Mouse (Mus musculus): Measurements from ENCODE around the gene Aip. TPM values are rescaled to one million over a fixed set of nuclear protein-coding genes. Genes with fewer than 3 reads are reported as not detected.

Gene Aip
- polyA plus RNA-seq (2017; shearing (Covaris generic)): 150 TPM

DNA sequence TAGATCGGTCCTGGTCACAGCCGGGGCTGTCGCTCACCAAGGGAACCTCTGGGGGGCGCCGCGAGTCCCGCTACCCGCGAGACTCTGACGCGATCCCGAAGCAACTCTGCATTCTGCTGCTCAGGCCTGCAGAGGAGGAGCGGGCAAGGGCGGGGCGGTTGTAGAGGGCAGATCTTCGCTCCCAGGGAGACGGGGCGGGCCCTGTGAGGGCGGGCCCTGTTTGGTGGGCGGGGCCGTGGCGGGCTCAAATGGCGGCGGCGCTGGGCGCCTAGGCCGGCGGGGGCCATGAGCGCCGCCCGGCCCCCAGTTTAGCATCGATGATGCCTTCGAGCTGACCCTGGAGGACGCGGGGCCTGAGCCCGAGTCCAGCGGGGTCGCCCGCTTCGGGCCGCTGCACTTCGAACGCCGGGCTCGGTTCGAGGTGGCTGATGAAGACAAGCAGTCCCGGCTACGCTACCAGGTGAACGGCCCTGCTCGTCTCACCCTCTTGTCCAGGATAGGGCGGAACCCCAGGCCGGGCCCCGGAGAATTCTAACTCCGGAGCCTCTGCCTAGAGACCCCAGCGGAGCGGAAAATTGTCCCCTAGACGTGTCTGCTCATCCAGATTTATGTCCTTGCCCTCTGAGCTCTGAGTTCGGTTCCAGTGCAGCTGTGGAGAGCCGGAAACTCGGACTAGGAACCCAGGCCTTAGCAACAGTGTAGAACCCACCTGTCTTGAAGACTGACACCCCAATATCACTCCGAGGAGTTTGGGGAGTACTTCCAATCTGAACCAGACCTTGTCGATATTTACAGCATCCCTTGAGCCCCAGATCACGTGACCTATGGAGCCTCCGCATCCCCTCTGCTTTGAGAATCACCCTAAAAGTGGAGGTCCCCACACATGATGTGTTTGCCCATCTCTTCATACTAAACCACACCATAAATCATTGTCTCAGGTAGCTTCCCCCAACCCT lies at the start of gene Aip:
Gene Aip, minus strand, starts transcription at position 118 of the 956 bp plus-strand sequence.

GRCm38 (mm10) chr19:4162646-4163542 lies 37.2 kb upstream of the Aip start, which contains the start of gene Rps6kb2:
TSS of gene Rps6kb2 (minus strand) at chr19:4163354.

DNA sequence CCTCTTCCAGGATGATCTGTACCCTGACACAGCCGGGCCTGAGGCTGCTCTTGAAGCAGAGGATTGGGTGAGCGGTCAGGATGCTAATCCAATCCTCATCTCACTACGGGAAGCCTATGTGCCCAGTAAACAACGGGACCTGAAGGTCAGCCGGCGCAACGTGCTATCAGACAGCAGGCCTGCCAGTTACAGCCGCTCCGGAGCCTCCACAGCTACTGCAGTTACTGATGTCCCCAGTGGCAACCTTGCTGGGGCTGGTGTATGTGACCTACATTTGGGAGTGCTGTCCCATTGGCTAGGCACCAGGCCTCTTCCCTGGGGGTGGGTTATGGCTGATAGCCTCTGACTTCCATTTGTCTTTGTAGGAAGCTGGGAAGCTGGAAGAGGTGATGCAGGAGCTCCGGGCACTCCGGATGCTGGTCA lies 27.6 kb upstream of the Aip start, which contains the start of gene Ptprcap:
Gene Ptprcap, plus strand, starts transcription at position 373 of the 423 bp plus-strand sequence.

GRCm38 (mm10) chr19:4148491-4148806 lies 22.8 kb upstream of the Aip start, which contains the start of gene Coro1b:
TSS of gene Coro1b (plus strand) at chr19:4148619.

GRCm38 (mm10) chr19:4143759-4144268 lies 18.2 kb upstream of the Aip start, which contains the start of gene Cabp4:
TSS of gene Cabp4 (minus strand) at chr19:4144033.

DNA sequence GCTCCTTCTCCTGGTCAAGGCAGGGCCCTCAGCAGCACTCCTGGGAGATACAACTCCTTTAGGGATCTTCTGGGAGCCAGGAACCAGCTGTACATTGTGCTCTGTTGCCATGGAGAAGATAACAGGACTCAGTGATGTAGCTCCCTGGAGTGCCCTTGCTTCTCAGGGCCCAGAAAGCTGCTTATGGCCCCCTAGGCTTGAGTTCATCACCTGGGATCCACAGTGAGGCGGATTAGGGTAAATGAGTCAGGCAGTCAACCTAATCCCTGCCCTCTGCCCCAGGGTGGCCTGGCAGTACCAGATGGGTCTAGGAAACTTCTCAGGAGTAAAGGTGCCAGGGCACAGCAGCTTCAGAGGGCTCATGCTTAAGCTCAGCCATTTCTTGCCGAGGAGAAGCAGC lies 13.8 kb upstream of the Aip start, which contains the start of gene Gpr152:
Gene Gpr152, plus strand, starts transcription at position 342 of the 400 bp plus-strand sequence.

DNA sequence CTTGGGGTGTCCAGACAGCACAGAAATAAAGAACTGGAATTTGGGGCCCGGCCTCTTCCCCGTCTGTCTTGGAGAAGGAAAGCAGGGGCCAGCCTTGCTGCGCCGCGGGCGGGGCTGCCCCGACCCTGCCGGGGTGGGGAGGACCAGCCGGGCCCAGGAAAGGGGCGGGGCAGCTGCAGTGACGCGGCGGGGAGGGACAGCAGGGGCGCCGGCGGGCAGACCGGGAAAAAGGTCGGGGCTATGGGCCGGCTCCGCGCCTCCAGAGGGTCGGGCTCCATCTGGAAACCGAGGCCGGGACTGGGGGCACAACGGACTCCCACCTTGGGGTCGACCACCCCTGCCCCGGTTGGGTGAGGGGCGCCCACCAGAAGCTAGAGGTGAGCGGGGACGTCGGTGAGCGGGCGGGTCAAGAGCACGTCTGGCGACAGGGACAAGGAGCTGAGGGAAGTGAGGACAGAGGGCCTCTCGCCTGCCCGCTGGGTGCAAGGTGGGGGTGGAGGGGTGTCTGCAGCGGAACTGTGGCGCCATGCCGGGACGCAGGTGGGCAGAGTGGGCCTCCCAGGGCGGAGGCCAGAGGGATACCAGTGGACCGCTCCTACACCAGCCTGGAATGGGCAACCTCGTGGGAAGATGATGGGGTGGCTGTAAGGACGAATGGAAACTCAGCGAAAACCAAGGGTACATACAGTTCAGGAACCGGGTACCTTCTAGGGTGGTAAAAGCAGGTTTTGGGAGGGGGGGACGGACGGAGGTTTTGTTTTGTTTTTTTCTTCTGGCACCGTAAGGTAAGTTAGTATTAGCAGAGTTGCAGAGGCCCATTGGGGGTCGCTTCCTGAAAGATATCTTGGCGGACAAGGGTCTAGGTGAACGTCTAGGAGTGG lies 25.6 kb downstream of the Aip start, which contains the start of gene Pitpnm1:
Gene Pitpnm1, plus strand, starts transcription at position 162 of the 881 bp plus-strand sequence.

DNA sequence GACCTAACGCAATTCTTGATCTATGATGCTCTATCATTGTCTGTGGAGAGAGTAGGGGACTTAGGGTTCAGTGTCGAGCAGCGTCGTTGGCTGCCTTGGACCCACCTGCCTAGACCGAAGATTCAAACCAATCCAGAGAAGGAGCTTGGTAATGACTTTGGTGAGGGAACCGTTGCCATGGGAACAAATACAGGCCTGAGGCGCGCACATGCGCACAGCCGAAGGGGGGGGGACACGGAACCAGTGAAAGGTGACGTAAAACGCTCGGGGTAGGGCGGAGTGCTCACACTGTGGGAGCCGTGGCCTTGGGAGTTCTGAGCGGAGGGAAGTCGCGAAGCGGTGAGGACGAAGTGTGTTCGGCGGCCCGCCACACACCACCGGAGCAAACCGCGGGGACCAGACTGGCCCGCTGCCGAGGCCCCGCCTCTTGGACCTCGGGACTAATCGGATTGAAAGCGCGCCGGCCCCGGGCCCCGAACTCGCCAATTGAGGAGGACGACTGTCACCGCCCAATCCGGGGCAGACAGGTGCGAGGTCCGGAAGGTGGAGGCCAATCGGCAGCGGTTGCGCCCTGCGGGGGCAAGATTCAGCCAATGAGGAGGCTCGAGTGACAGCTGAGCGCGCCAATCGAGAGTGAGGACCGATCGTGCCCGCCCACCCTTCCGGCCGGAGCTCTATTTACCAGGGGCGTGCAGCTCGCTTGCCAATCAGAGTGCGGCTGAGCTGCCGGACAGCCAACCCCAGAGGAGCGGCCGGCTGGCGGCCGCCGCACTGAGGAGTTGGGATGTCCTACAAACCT lies 28.8 kb downstream of the Aip start, which contains the start of gene Cdk2ap2:
Gene Cdk2ap2, plus strand, starts transcription at position 541 of the 799 bp plus-strand sequence.

DNA sequence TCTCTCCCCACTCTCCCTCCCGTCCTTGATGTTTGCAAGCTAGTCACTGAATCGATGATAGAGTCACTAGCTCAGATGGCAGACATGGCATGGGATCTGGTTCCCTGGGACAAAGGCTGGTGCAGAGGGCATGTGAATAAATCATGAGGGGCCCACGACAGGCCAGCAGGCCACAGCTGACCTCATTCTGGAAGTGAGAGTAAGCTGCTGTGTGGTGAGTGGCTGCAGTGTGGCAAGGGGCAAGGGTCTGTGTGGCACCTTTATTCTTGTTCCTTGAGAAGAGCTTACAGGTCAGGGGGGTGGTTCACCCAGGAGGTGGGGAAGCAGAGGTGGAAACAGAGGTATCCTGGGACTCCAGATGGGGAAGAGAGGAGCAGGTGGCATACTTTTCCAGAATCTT lies 44.3 kb downstream of the Aip start, which contains the start of gene Cabp2:
Gene Cabp2, plus strand, starts transcription at position 185 of the 400 bp plus-strand sequence.

Other genes starting within 250 kb of the Aip start
- 67.3 TPM for gene Tcirg1, start 218.7 kb downstream of the Aip start, polyA plus RNA-seq (2017; shearing (Covaris generic))
- gene Ndufs8, start 213.1 kb downstream of the Aip start, polyA plus RNA-seq (2017; shearing (Covaris generic)): 102 TPM
- not detected for gene Aldh3b1, start 196.1 kb downstream of the Aip start, polyA plus RNA-seq (2017; shearing (Covaris generic))
- gene Unc93b1, start 190.7 kb downstream of the Aip start, polyA plus RNA-seq (2017; shearing (Covaris generic)): 29.4 TPM
- gene Aldh3b3, start 167.2 kb downstream of the Aip start, polyA plus RNA-seq (2017; shearing (Covaris generic)): not detected
- not detected for gene Aldh3b2, start 153.5 kb downstream of the Aip start, polyA plus RNA-seq (2017; shearing (Covaris generic))
- gene Acy3, start 139.3 kb downstream of the Aip start, polyA plus RNA-seq (2017; shearing (Covaris generic)): not detected
- gene Tbx10, start 133.1 kb downstream of the Aip start, polyA plus RNA-seq (2017; shearing (Covaris generic)): not detected
- gene Nudt8, start 125.3 kb downstream of the Aip start, polyA plus RNA-seq (2017; shearing (Covaris generic)): 10.5 TPM
- gene Gm49405, start 125.2 kb downstream of the Aip start, polyA plus RNA-seq (2017; shearing (Covaris generic)): 1.0 TPM
- gene Doc2g, start 122.5 kb downstream of the Aip start, polyA plus RNA-seq (2017; shearing (Covaris generic)): 2.4 TPM
- 104 TPM for gene Ndufv1, start 113.1 kb downstream of the Aip start, polyA plus RNA-seq (2017; shearing (Covaris generic))
- gene Gstp1, start 87.9 kb downstream of the Aip start, polyA plus RNA-seq (2017; shearing (Covaris generic)): 355 TPM
- 3.3 TPM for gene Gstp2, start 79.8 kb downstream of the Aip start, polyA plus RNA-seq (2017; shearing (Covaris generic))
- 56.1 TPM for gene Gstp3, start 66.3 kb downstream of the Aip start, polyA plus RNA-seq (2017; shearing (Covaris generic))
- gene Cabp2, start 44.3 kb downstream of the Aip start, polyA plus RNA-seq (2017; shearing (Covaris generic)): not detected
- gene Cdk2ap2, start 28.7 kb downstream of the Aip start, polyA plus RNA-seq (2017; shearing (Covaris generic)): 441 TPM
- 253 TPM for gene Pitpnm1, start 25.9 kb downstream of the Aip start, polyA plus RNA-seq (2017; shearing (Covaris generic))
- gene Gpr152, start 13.9 kb upstream of the Aip start, polyA plus RNA-seq (2017; shearing (Covaris generic)): not detected
- gene Cabp4, start 18.2 kb upstream of the Aip start, polyA plus RNA-seq (2017; shearing (Covaris generic)): not detected
- gene Coro1b, start 22.8 kb upstream of the Aip start, polyA plus RNA-seq (2017; shearing (Covaris generic)): 192 TPM
- 341 TPM for gene Ptprcap, start 27.7 kb upstream of the Aip start, polyA plus RNA-seq (2017; shearing (Covaris generic))
- 46.8 TPM for gene Rps6kb2, start 37.5 kb upstream of the Aip start, polyA plus RNA-seq (2017; shearing (Covaris generic))
- 15.2 TPM for gene Carns1, start 49.6 kb upstream of the Aip start, polyA plus RNA-seq (2017; shearing (Covaris generic))
- gene Tbc1d10c, start 65.4 kb upstream of the Aip start, polyA plus RNA-seq (2017; shearing (Covaris generic)): 376 TPM
- gene Ppp1ca, start 66.2 kb upstream of the Aip start, polyA plus RNA-seq (2017; shearing (Covaris generic)): 688 TPM
- gene Rad9a, start 75.8 kb upstream of the Aip start, polyA plus RNA-seq (2017; shearing (Covaris generic)): 27.5 TPM
- gene Clcf1, start 88.4 kb upstream of the Aip start, polyA plus RNA-seq (2017; shearing (Covaris generic)): 36.7 TPM
- gene AC109138.7, start 88.5 kb upstream of the Aip start, polyA plus RNA-seq (2017; shearing (Covaris generic)): not detected
- gene Pold4, start 106.0 kb upstream of the Aip start, polyA plus RNA-seq (2017; shearing (Covaris generic)): 62.7 TPM
- gene Ssh3, start 143.3 kb upstream of the Aip start, polyA plus RNA-seq (2017; shearing (Covaris generic)): 0.67 TPM
- gene Ankrd13d, start 157.3 kb upstream of the Aip start, polyA plus RNA-seq (2017; shearing (Covaris generic)): 8.1 TPM
- 237 TPM for gene Grk2, start 180.4 kb upstream of the Aip start, polyA plus RNA-seq (2017; shearing (Covaris generic))